In the genomic region with DNA sequence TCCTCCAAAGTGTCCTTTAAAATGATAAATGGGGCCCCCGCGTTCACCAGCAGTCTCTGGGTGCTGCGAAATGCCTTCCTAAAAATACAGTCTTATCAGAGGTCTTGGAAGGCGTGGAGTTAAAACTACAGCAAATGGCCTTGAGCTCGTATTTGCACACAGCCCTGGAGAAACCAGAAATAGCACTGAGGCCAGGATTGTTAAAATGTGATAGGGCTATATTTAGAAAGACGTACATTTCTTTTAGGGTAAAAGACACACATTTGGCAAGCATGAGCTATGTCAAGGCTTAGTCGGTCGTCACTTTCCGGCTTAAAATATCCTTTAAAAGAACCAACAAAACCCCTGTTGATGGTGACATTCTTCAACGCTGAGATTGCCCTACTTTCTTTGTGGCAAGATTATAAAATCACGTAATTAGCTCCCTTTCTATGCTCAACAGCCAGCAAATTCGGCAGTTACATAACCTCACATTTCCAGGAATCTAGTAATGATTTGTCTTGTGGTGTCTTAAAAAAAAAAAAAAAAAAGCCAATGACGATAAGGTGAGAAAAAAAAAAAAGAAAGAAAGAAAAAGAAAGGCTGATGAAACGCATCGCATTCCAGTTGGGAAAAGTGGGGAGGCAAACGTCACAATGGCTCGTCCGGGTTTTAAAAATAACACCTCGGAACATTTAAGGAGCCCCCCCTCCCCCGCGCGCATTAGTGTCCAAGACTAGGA, we compare ENCODE assay signal across 8 mouse cellular contexts. TPM values are rescaled to one million over a fixed set of nuclear protein-coding genes. Genes with fewer than 3 reads are reported as not detected.
DNase-seq lines count a peak whose midpoint lies in the region; ATAC-seq and TF ChIP-seq lines count a peak whose summit lies in the region.

No protein-coding gene starts in this region.

- under 1% methylated on average over 22 of the region's 22 CpGs for WGBS in forebrain, embryonic 16.5 days
- WGBS in hindbrain, postnatal 0 days: under 1% methylated on average over 22 of the region's 22 CpGs
- under 1% methylated on average over 22 of the region's 22 CpGs for WGBS in lung, embryonic 16.5 days

- H3K4me1 ChIP-seq in erythroblast, embryonic 14.5 days (ENCODE audit: control insufficient read depth): peaks cover 18% of the 10 kb centered on the region
- H3K4me1 ChIP-seq in forebrain, embryonic 16.5 days (replicated peaks; ENCODE audit: control insufficient read depth, insufficient read depth, low read length): peaks cover 40% of the 10 kb centered on the region
- H3K4me1 ChIP-seq in hindbrain, postnatal 0 days (ENCODE audit: insufficient read depth, low read length): peaks cover 13% of the 10 kb centered on the region; the same call in 1 of the 2 replicates
- peaks cover 25% of the 10 kb centered on the region for H3K4me1 ChIP-seq in lung, embryonic 16.5 days (replicated peaks; ENCODE audit: control insufficient read depth, insufficient read depth, low read length)

- peak overlapping the region; percentile 85 for H3K9ac ChIP-seq in forebrain, embryonic 16.5 days (replicated peaks; ENCODE audit: low read depth, low read length)
- H3K9ac ChIP-seq in hindbrain, postnatal 0 days (replicated peaks; ENCODE audit: low read length): peak overlapping the region; percentile 95
- H3K9ac ChIP-seq in lung, embryonic 16.5 days (ENCODE audit: low read length): peak overlapping the region; percentile 88

- peaks cover 79% of the 10 kb centered on the region for H3K27me3 ChIP-seq in erythroblast, embryonic 14.5 days (ENCODE audit: control insufficient read depth)
- no peaks in the 10 kb centered on the region; the same call in 1 of the 2 replicates for H3K27me3 ChIP-seq in forebrain, embryonic 16.5 days (replicated peaks; ENCODE audit: control insufficient read depth, insufficient read depth, low read length)
- no peaks in the 10 kb centered on the region for H3K27me3 ChIP-seq in hindbrain, postnatal 0 days (ENCODE audit: insufficient read depth, low read length)
- no peaks in the 10 kb centered on the region for H3K27me3 ChIP-seq in lung, embryonic 16.5 days (ENCODE audit: control insufficient read depth, insufficient read depth, low read depth, low read length)

- H3K9me3 ChIP-seq in erythroblast, embryonic 14.5 days (ENCODE audit: control insufficient read depth, low read length): peaks cover 6% of the 10 kb centered on the region; the same call in 1 of the 2 replicates
- H3K9me3 ChIP-seq in forebrain, embryonic 16.5 days (ENCODE audit: control insufficient read depth, low read length): no peaks in the 10 kb centered on the region
- H3K9me3 ChIP-seq in hindbrain, postnatal 0 days (ENCODE audit: low read length): no peaks in the 10 kb centered on the region
- no peaks in the 10 kb centered on the region for H3K9me3 ChIP-seq in lung, embryonic 16.5 days (ENCODE audit: control insufficient read depth, low read length)

- no peaks in the 10 kb centered on the region for H3K36me3 ChIP-seq in erythroblast, embryonic 14.5 days (ENCODE audit: control insufficient read depth)
- H3K36me3 ChIP-seq in forebrain, embryonic 16.5 days (ENCODE audit: control insufficient read depth, insufficient read depth): no peaks in the 10 kb centered on the region
- H3K36me3 ChIP-seq in hindbrain, postnatal 0 days (ENCODE audit: insufficient read depth, low read length): no peaks in the 10 kb centered on the region
- H3K36me3 ChIP-seq in lung, embryonic 16.5 days (ENCODE audit: control insufficient read depth, insufficient read depth, low read length): no peaks in the 10 kb centered on the region

- peak overlapping the region; percentile 68 for H3K4me2 ChIP-seq in forebrain, embryonic 16.5 days (ENCODE audit: low read length)
- H3K4me2 ChIP-seq in hindbrain, postnatal 0 days (ENCODE audit: low read depth, low read length): peak overlapping the region; percentile 78
- H3K4me2 ChIP-seq in lung, embryonic 16.5 days (ENCODE audit: low read depth, low read length): peak overlapping the region; percentile 100

- peak; percentile 41 for DNase-seq in adrenal gland, adult 8-10 months
- peak; percentile 53 for DNase-seq in hindbrain, postnatal 0 days (ENCODE audit: low spot score)
- peak; percentile 16 for DNase-seq in right cerebral cortex, postnatal 14 days
- no peak for DNase-seq in thymus, postnatal 36 days

- H3K4me3 ChIP-seq in erythroblast, embryonic 14.5 days (replicated peaks): peak overlapping the region; percentile 62
- H3K4me3 ChIP-seq in forebrain, embryonic 16.5 days (replicated peaks; ENCODE audit: low read length): peak overlapping the region; percentile 91
- H3K4me3 ChIP-seq in hindbrain, postnatal 0 days (ENCODE audit: low read length): peak overlapping the region; percentile 81
- H3K4me3 ChIP-seq in lung, embryonic 16.5 days (ENCODE audit: low read length): peak overlapping the region; percentile 86

- no peak for ATAC-seq in erythroblast, adult 5-6 weeks (replicated peaks; ENCODE audit: low FRiP score, poor library complexity, severe bottlenecking)
- ATAC-seq in forebrain, embryonic 16.5 days: no peak
- ATAC-seq in hindbrain, postnatal 0 days: no peak
- no peak for ATAC-seq in lung, embryonic 16.5 days (ENCODE audit: low read depth)

- H3K27ac ChIP-seq in forebrain, embryonic 16.5 days (ENCODE audit: low read length): peak overlapping the region; percentile 96
- peak overlapping the region; percentile 96 for H3K27ac ChIP-seq in hindbrain, postnatal 0 days
- peak overlapping the region; percentile 91; the same call in 1 of the 2 replicates for H3K27ac ChIP-seq in lung, embryonic 16.5 days (ENCODE audit: low read length)

- no peak for TF ChIP-seq CTCF in hindbrain, postnatal 0 days (IDR thresholded peaks at IDR 0.05; ENCODE audit: low read depth)

RNA-seq across cellular contexts. Expression of gene Nfil3, which starts 1.4 kb away (rescaled TPM):
- 0.05 and 0.08 TPM in 2 replicates for polyA plus RNA-seq in erythroblast, embryonic 14.5 days (2012)
- total RNA-seq in erythroblast, adult 5-6 weeks (2015; ENCODE audit: low replicate concordance): 9.0 and 9.6 TPM in 2 replicates
- total RNA-seq in erythroblast, adult 5-6 weeks (2017; ENCODE audit: low replicate concordance): 2.9 and 5.0 TPM in 2 replicates
- 10 to 100 TPM in 2 of 4 experiments, 1 to 10 TPM in 2; 7.3 to 22.4 (median 9.0) TPM for total RNA-seq in adrenal gland, adult 8-10 months (2022)
- polyA plus RNA-seq in forebrain, embryonic 16.5 days (2015; fragmentation: Nextera tagmentation; extraction: Ambion mirVana): 58.8 and 67.1 TPM in 2 replicates
- 16.4 and 17.9 TPM in 2 replicates for total RNA-seq in hindbrain, postnatal 0 days (2014; rRNA removed)
- polyA plus RNA-seq in hindbrain, postnatal 0 days (2015; fragmentation: Nextera tagmentation; extraction: Ambion mirVana): 27.2 and 28.3 TPM in 2 replicates
- polyA plus RNA-seq in lung, embryonic 16.5 days (2015; fragmentation: Nextera tagmentation; extraction: Ambion mirVana): 19.9 and 20.8 TPM in 2 replicates

RNA-seq across cellular contexts. Expression of gene Auh, which starts 50.0 kb away (rescaled TPM):
- polyA plus RNA-seq in erythroblast, embryonic 14.5 days (2012): 4.7 and 6.8 TPM in 2 replicates
- 68.2 and 74.8 TPM in 2 replicates for total RNA-seq in erythroblast, adult 5-6 weeks (2015; ENCODE audit: low replicate concordance)
- total RNA-seq in erythroblast, adult 5-6 weeks (2017; ENCODE audit: low replicate concordance): 107 and 120 TPM in 2 replicates
- 100 to 1,000 TPM; 136 to 150 (median 143) TPM for total RNA-seq in adrenal gland, adult 8-10 months (2022)
- 60.9 and 63.5 TPM in 2 replicates for polyA plus RNA-seq in forebrain, embryonic 16.5 days (2015; fragmentation: Nextera tagmentation; extraction: Ambion mirVana)
- total RNA-seq in hindbrain, postnatal 0 days (2014; rRNA removed): 39.3 and 41.5 TPM in 2 replicates
- 65.9 and 72.8 TPM in 2 replicates for polyA plus RNA-seq in hindbrain, postnatal 0 days (2015; fragmentation: Nextera tagmentation; extraction: Ambion mirVana)
- 44.6 TPM in 2 replicates for polyA plus RNA-seq in lung, embryonic 16.5 days (2015; fragmentation: Nextera tagmentation; extraction: Ambion mirVana)

Comparison
In these comparisons a context has a peak if more than half of its experiments do, and no peak if none do; other contexts are left out.
1. DNase-seq: peak in adrenal gland, adult 8-10 months (single experiment), hindbrain, postnatal 0 days (single experiment) and right cerebral cortex, postnatal 14 days (single experiment); none in thymus, postnatal 36 days (0 of 2).
2. RNA of gene Nfil3, which starts 1.4 kb away (polyA plus RNA-seq): 58.8 to 67.1 TPM in forebrain, embryonic 16.5 days, 27.2 to 28.3 TPM in hindbrain, postnatal 0 days and 19.9 to 20.8 TPM in lung, embryonic 16.5 days; 0.05 to 0.08 TPM in erythroblast, embryonic 14.5 days; every median in the first group is over 10 times any median in the second.
3. Peak in every context shown above with its lines, with median percentiles within 50 percentile points of each other: H3K4me3 ChIP-seq, H3K27ac ChIP-seq, H3K4me2 ChIP-seq and H3K9ac ChIP-seq.